Mouse (Mus musculus) cortical plate, adult 2 months (tissue): ENCODE data around the gene Dctpp1.

ENCODE experiments used
- CTCF ChIP-seq: fragments of 200-500 bp; IDR thresholded peaks from 2 replicates; pipeline ENCODE4 v1.5.1; 2011; ENCODE audit warnings: mild to moderate bottlenecking, control low read depth, low read length; ENCODE audit not compliant: insufficient read depth; ENCODE audit errors: extremely low read depth
- POLR2A ChIP-seq: fragments of 200-500 bp; IDR thresholded peaks from 2 replicates; pipeline ENCODE4 v1.6.1; 2011; ENCODE audit warnings: mild to moderate bottlenecking, low read length, control low read depth; ENCODE audit not compliant: insufficient read depth; ENCODE audit errors: extremely low read depth

- TF ChIP-seq CTCF (no peak), POLR2A (no peak)
Observed at GRCm38 (mm10) chr7:127256518-127256917, 4.0 kb downstream of the Dctpp1 start.
